Mouse (Mus musculus) cerebellum, adult 2 months (tissue): Measurements from ENCODE around the gene Epha4.

ENCODE experiments used
- CTCF ChIP-seq: fragments of 200-500 bp; IDR thresholded peaks from 2 replicates; pipeline ENCODE4 v1.5.1; 2011; ENCODE audit warnings: low read depth, mild to moderate bottlenecking, control low read depth, low read length, moderate library complexity, borderline replicate concordance; ENCODE audit not compliant: insufficient read depth
- POLR2A ChIP-seq: fragments of 200-500 bp; IDR thresholded peaks from 2 replicates; pipeline ENCODE4 v1.6.1; 2011; ENCODE audit warnings: low read length, control low read depth, borderline replicate concordance; ENCODE audit not compliant: insufficient read depth

GRCm38 (mm10) chr1:77544279-77544678, 29.4 kb upstream of the Epha4 start:
- TF ChIP-seq CTCF (no peak), POLR2A (no peak)
